In genomic region chr13:95222569-95223426, GRCm38 (mm10) we compare ENCODE assay signal across 8 mouse cellular contexts. TPM values are rescaled to one million over a fixed set of nuclear protein-coding genes. Genes with fewer than 3 reads are reported as not detected.
DNase-seq lines count a peak whose midpoint lies in the region; ATAC-seq and TF ChIP-seq lines count a peak whose summit lies in the region.

No protein-coding gene starts in this region.

- TF ChIP-seq CTCF in midbrain, postnatal 0 days (IDR thresholded peaks at IDR 0.05) = no peak

- no peaks in the 10 kb centered on the region for H3K36me3 ChIP-seq in embryonic facial prominence, embryonic 13.5 days
- no peaks in the 10 kb centered on the region for H3K36me3 ChIP-seq in heart, embryonic 12.5 days
- H3K36me3 ChIP-seq in kidney, embryonic 16.5 days (ENCODE audit: insufficient read depth, low read length) = no peaks in the 10 kb centered on the region
- H3K36me3 ChIP-seq in limb, embryonic 15.5 days = no peaks in the 10 kb centered on the region
- no peaks in the 10 kb centered on the region for H3K36me3 ChIP-seq in midbrain, postnatal 0 days (ENCODE audit: insufficient read depth, low read length)

- peaks cover 51% of the 10 kb centered on the region for H3K27me3 ChIP-seq in embryonic facial prominence, embryonic 13.5 days
- H3K27me3 ChIP-seq in heart, embryonic 12.5 days (replicated peaks) = peaks cover 49% of the 10 kb centered on the region
- peaks cover 23% of the 10 kb centered on the region for H3K27me3 ChIP-seq in kidney, embryonic 16.5 days (ENCODE audit: insufficient read depth, low read length)
- H3K27me3 ChIP-seq in limb, embryonic 15.5 days = peaks cover 28% of the 10 kb centered on the region
- no peaks in the 10 kb centered on the region for H3K27me3 ChIP-seq in midbrain, postnatal 0 days (ENCODE audit: insufficient read depth, low read length)

- H3K4me1 ChIP-seq in embryonic facial prominence, embryonic 13.5 days = peaks cover 10% of the 10 kb centered on the region; the same call in 1 of the 2 replicates
- no peaks in the 10 kb centered on the region; the same call in 1 of the 2 replicates for H3K4me1 ChIP-seq in heart, embryonic 12.5 days (replicated peaks)
- no peaks in the 10 kb centered on the region for H3K4me1 ChIP-seq in kidney, embryonic 16.5 days (ENCODE audit: insufficient read depth, low read length)
- peaks cover 16% of the 10 kb centered on the region for H3K4me1 ChIP-seq in limb, embryonic 15.5 days
- H3K4me1 ChIP-seq in midbrain, postnatal 0 days (ENCODE audit: insufficient read depth, low read length) = no peaks in the 10 kb centered on the region

- H3K27ac ChIP-seq in embryonic facial prominence, embryonic 13.5 days = no peak overlapping the region
- no peak overlapping the region for H3K27ac ChIP-seq in heart, embryonic 12.5 days (ENCODE audit: poor library complexity, severe bottlenecking)
- no peak overlapping the region for H3K27ac ChIP-seq in kidney, embryonic 16.5 days (ENCODE audit: low read length)
- H3K27ac ChIP-seq in limb, embryonic 15.5 days = no peak overlapping the region
- H3K27ac ChIP-seq in midbrain, postnatal 0 days (ENCODE audit: low read depth, low read length) = peak overlapping the region; percentile 43; the same call in 1 of the 2 replicates

- peak overlapping the region; percentile 76 for H3K4me3 ChIP-seq in embryonic facial prominence, embryonic 13.5 days
- peak overlapping the region; percentile 74 for H3K4me3 ChIP-seq in heart, embryonic 12.5 days
- peak overlapping the region; percentile 74 for H3K4me3 ChIP-seq in kidney, embryonic 16.5 days (ENCODE audit: low read length)
- H3K4me3 ChIP-seq in limb, embryonic 15.5 days = peak overlapping the region; percentile 67
- peak overlapping the region; percentile 80 for H3K4me3 ChIP-seq in midbrain, postnatal 0 days (ENCODE audit: low read depth, low read length)

- peak overlapping the region; percentile 99 for H3K4me2 ChIP-seq in embryonic facial prominence, embryonic 13.5 days
- H3K4me2 ChIP-seq in heart, embryonic 12.5 days = peak overlapping the region; percentile 99
- peak overlapping the region; percentile 98 for H3K4me2 ChIP-seq in kidney, embryonic 16.5 days (replicated peaks; ENCODE audit: low read depth, low read length)
- H3K4me2 ChIP-seq in limb, embryonic 15.5 days = peak overlapping the region; percentile 98
- H3K4me2 ChIP-seq in midbrain, postnatal 0 days (ENCODE audit: low read depth, low read length, poor library complexity, severe bottlenecking) = peak overlapping the region; percentile 93

- ATAC-seq in embryonic facial prominence, embryonic 13.5 days (ENCODE audit: insufficient number of reproducible peaks, insufficient read depth, low FRiP score, low TSS enrichment, low read depth) = no peak
- ATAC-seq in heart, embryonic 12.5 days (ENCODE audit: insufficient number of reproducible peaks, low FRiP score) = peak; percentile 67
- peak; percentile 86 for ATAC-seq in kidney, embryonic 16.5 days (ENCODE audit: low FRiP score, low TSS enrichment)
- ATAC-seq in limb, embryonic 15.5 days (ENCODE audit: insufficient number of reproducible peaks, low FRiP score, low TSS enrichment, low read depth) = no peak
- peak; percentile 85 for ATAC-seq in midbrain, postnatal 0 days (ENCODE audit: low FRiP score)

- peak overlapping the region; percentile 72 for H3K9ac ChIP-seq in embryonic facial prominence, embryonic 13.5 days
- H3K9ac ChIP-seq in heart, embryonic 12.5 days = peak overlapping the region; percentile 67
- peak overlapping the region; percentile 70 for H3K9ac ChIP-seq in kidney, embryonic 16.5 days (replicated peaks; ENCODE audit: low read length)
- H3K9ac ChIP-seq in limb, embryonic 15.5 days = peak overlapping the region; percentile 51
- H3K9ac ChIP-seq in midbrain, postnatal 0 days (replicated peaks; ENCODE audit: low read length, poor library complexity, severe bottlenecking) = peak overlapping the region; percentile 68

- no peaks in the 10 kb centered on the region for H3K9me3 ChIP-seq in embryonic facial prominence, embryonic 13.5 days
- H3K9me3 ChIP-seq in heart, embryonic 12.5 days (replicated peaks) = no peaks in the 10 kb centered on the region
- no peaks in the 10 kb centered on the region for H3K9me3 ChIP-seq in kidney, embryonic 16.5 days (ENCODE audit: low read length)
- H3K9me3 ChIP-seq in limb, embryonic 15.5 days = no peaks in the 10 kb centered on the region
- no peaks in the 10 kb centered on the region for H3K9me3 ChIP-seq in midbrain, postnatal 0 days (ENCODE audit: low read length)

- peak; percentile 18 to 26 for DNase-seq in heart, adult 18-20 months
- no peak for DNase-seq in heart, adult 8-10 months (ENCODE audit: low spot score)
- DNase-seq in midbrain, postnatal 0 days (ENCODE audit: low spot score) = peak; percentile 26
- DNase-seq in urinary bladder, postnatal 25 days (ENCODE audit: low spot score) = peak; percentile 7

- WGBS in embryonic facial prominence, embryonic 13.5 days = under 1% methylated on average over 90 of the region's 96 CpGs
- WGBS in heart, embryonic 12.5 days = 2% methylated on average over 92 of the region's 96 CpGs
- 2% methylated on average over 68 of the region's 96 CpGs for WGBS in kidney, embryonic 16.5 days
- under 1% methylated on average over 59 of the region's 96 CpGs for WGBS in limb, embryonic 15.5 days
- WGBS in midbrain, postnatal 0 days = under 1% methylated on average over 41 of the region's 96 CpGs

RNA-seq across cellular contexts. Expression of gene Pde8b, which starts 27.3 kb away (rescaled TPM):
- total RNA-seq in heart, adult 18-20 months (2021) = 1 to 10 TPM; 2.7 TPM
- total RNA-seq in heart, adult 8-10 months (2022) = 1 to 10 TPM; 2.5 to 5.2 (median 3.2) TPM
- polyA plus RNA-seq in embryonic facial prominence, embryonic 13.5 days (2015; fragmentation: Nextera tagmentation; extraction: Ambion mirVana) = 2.6 and 3.8 TPM in 2 replicates
- polyA plus RNA-seq in heart, embryonic 12.5 days (2016; fragmentation: Nextera tagmentation; extraction: Ambion mirVana) = 0.57 and 0.91 TPM in 2 replicates
- polyA plus RNA-seq in kidney, embryonic 16.5 days (2015; fragmentation: Nextera tagmentation; extraction: Ambion mirVana) = 12.4 and 14.4 TPM in 2 replicates
- 1.5 and 1.9 TPM in 2 replicates for polyA plus RNA-seq in limb, embryonic 15.5 days (2015; fragmentation: Nextera tagmentation; extraction: Ambion mirVana)
- 23.6 and 28.7 TPM in 2 replicates for total RNA-seq in midbrain, postnatal 0 days (2014; rRNA removed)
- polyA plus RNA-seq in midbrain, postnatal 0 days (2015; fragmentation: Nextera tagmentation; extraction: Ambion mirVana) = 6.4 and 7.1 TPM in 2 replicates

Comparison
In these comparisons a context has a peak if more than half of its experiments do, and no peak if none do; other contexts are left out.
1. ATAC-seq: peak in heart, embryonic 12.5 days (single experiment), kidney, embryonic 16.5 days (single experiment) and midbrain, postnatal 0 days (single experiment); none in embryonic facial prominence, embryonic 13.5 days (single experiment) and limb, embryonic 15.5 days (single experiment).
2. Peak in every context shown above with its lines, with median percentiles within 50 percentile points of each other: H3K4me2 ChIP-seq, H3K4me3 ChIP-seq and H3K9ac ChIP-seq.